Mouse (Mus musculus) spleen, adult 2 months (tissue): ENCODE measurements around the gene Ank2.

Experiments used
- CTCF ChIP-seq: fragments of 200-500 bp; IDR thresholded peaks from 2 replicates; pipeline ENCODE4 v1.5.1; 2011; ENCODE audit warnings: mild to moderate bottlenecking, inconsistent platforms; ENCODE audit not compliant: insufficient read depth, insufficient read length, insufficient replicate concordance; ENCODE audit errors: extremely low read depth
- POLR2A ChIP-seq: fragments of 200-500 bp; IDR thresholded peaks from 2 replicates; pipeline ENCODE4 v1.6.1; 2011; ENCODE audit warnings: low read depth, low read length, inconsistent platforms

- TF ChIP-seq CTCF (no peak), POLR2A (no peak)
These were observed 223.2 kb downstream of the Ank2 start for GRCm38 (mm10) chr3:127275953-127276352.
